In the genomic region with DNA sequence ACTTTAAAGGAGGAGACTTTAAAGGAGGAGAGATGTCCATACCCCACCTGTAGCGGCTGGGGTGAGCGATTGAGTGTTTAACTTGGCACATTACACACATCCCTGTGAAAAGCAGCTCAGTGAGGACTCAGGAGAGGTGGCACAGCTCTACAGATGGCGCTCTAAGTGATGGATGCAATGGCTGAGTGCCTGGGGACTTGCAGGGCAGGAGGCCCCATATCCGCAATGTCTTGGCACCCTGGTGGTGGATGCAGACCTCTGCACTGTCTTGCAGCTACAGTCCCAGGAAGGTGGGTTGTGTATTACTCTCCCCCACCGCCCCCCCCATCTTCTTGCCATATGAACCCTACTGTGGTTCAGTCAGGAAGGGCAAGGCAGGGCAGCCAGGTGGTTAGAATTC, we compare ENCODE assay signal across 9 mouse cellular contexts. TPM values are rescaled to one million over a fixed set of nuclear protein-coding genes. Genes with fewer than 3 reads are reported as not detected.
A peak's percentile ranks its signal among the peaks of the same experiment; 100 is the strongest.
DNase-seq lines count a peak whose midpoint lies in the region; ATAC-seq and TF ChIP-seq lines count a peak whose summit lies in the region.
"Had no signal": no experiment of that assay in that cellular context is flagged by ENCODE, and none has a peak within 500 bp of the region (broad histone marks: within the 10 kb centered on the region; RNA-seq: fewer than 3 reads in every experiment).

No protein-coding gene starts in this region.

- no peak overlapping the region for H3K27ac ChIP-seq in midbrain, postnatal 0 days (ENCODE audit: low read depth, low read length)
- H3K27ac ChIP-seq in midbrain, embryonic 15.5 days, result no peak overlapping the region

- TF ChIP-seq CTCF in midbrain, postnatal 0 days (IDR thresholded peaks at IDR 0.05), result peak; percentile 47; the same call in 1 of the 2 replicates
- peak; percentile 28; the same call in 1 of the 2 replicates for TF ChIP-seq CTCF in brain, embryonic 14.5 days (IDR thresholded peaks at IDR 0.05; ENCODE audit: borderline replicate concordance, extremely low read depth, insufficient read depth, insufficient read length)

- 44% methylated on average over 5 of the region's 5 CpGs for WGBS in midbrain, postnatal 0 days
- 38% methylated on average over 5 of the region's 5 CpGs for WGBS in midbrain, embryonic 15.5 days

- no peak overlapping the region for H3K9ac ChIP-seq in midbrain, postnatal 0 days (replicated peaks; ENCODE audit: low read length, poor library complexity, severe bottlenecking)
- no peak overlapping the region for H3K9ac ChIP-seq in midbrain, embryonic 15.5 days

- H3K4me1 ChIP-seq in midbrain, postnatal 0 days (ENCODE audit: insufficient read depth, low read length), result peaks cover 3% of the 10 kb centered on the region
- H3K4me1 ChIP-seq in midbrain, embryonic 15.5 days, result peaks cover 6% of the 10 kb centered on the region

- H3K4me2 ChIP-seq in midbrain, postnatal 0 days (ENCODE audit: low read depth, low read length, poor library complexity, severe bottlenecking), result no peak overlapping the region
- H3K4me2 ChIP-seq in midbrain, embryonic 15.5 days, result no peak overlapping the region

- no peaks in the 10 kb centered on the region for H3K27me3 ChIP-seq in midbrain, postnatal 0 days (ENCODE audit: insufficient read depth, low read length)
- H3K27me3 ChIP-seq in midbrain, embryonic 15.5 days (replicated peaks), result no peaks in the 10 kb centered on the region

- no peak for TF ChIP-seq POLR2A in brain, embryonic 14.5 days (IDR thresholded peaks at IDR 0.05; ENCODE audit: borderline replicate concordance, extremely low read depth, insufficient read depth, insufficient read length, poor library complexity, severe bottlenecking)

- peaks cover 33% of the 10 kb centered on the region for H3K36me3 ChIP-seq in midbrain, postnatal 0 days (ENCODE audit: insufficient read depth, low read length)
- H3K36me3 ChIP-seq in midbrain, embryonic 15.5 days (replicated peaks), result peaks cover 24% of the 10 kb centered on the region

- no peak for ATAC-seq in midbrain, postnatal 0 days (ENCODE audit: low FRiP score)
- ATAC-seq in midbrain, embryonic 15.5 days (replicated peaks), result no peak

- H3K9me3 ChIP-seq in midbrain, postnatal 0 days (ENCODE audit: low read length), result no peaks in the 10 kb centered on the region
- H3K9me3 ChIP-seq in midbrain, embryonic 15.5 days, result no peaks in the 10 kb centered on the region

- DNase-seq in midbrain, postnatal 0 days (ENCODE audit: low spot score), result peak; percentile 16
- peak; percentile 34 for DNase-seq in brain, embryonic 14.5 days (ENCODE audit: low read depth)
- DNase-seq in lung, adult 18-20 months, result peak; percentile 39 to 54
- DNase-seq in thymus, postnatal 36 days, result peak; percentile 44 to 67
- DNase-seq in spleen, postnatal 36 days (ENCODE audit: low spot score in 2 of 2), result no peak
- no peak for DNase-seq in urinary bladder, postnatal 36 days (ENCODE audit: low spot score in 2 of 2)

- H3K4me3 ChIP-seq in midbrain, postnatal 0 days (ENCODE audit: low read depth, low read length), result no peak overlapping the region
- no peak overlapping the region for H3K4me3 ChIP-seq in midbrain, embryonic 15.5 days

RNA-seq across cellular contexts. Expression of gene C8g, which starts 5.4 kb away (rescaled TPM):
- total RNA-seq in midbrain, postnatal 0 days (2014; rRNA removed), result 2.7 and 4.4 TPM in 2 replicates
- 6.8 TPM in 2 replicates for polyA plus RNA-seq in midbrain, postnatal 0 days (2015; fragmentation: Nextera tagmentation; extraction: Ambion mirVana)
- 6.4 and 7.4 TPM in 2 replicates for polyA plus RNA-seq in midbrain, embryonic 15.5 days (2015; fragmentation: Nextera tagmentation; extraction: Ambion mirVana)
- 1.9 and 3.6 TPM in 2 replicates for polyA plus RNA-seq in brain, embryonic 14.5 days (2012; rRNA removed)
- total RNA-seq: neutrophil, adult 5-6 weeks had no signal

RNA-seq across cellular contexts. Expression of gene Fbxw5, which starts 6.4 kb away (rescaled TPM):
- total RNA-seq in midbrain, postnatal 0 days (2014; rRNA removed), result 131 and 148 TPM in 2 replicates
- 106 and 113 TPM in 2 replicates for polyA plus RNA-seq in midbrain, postnatal 0 days (2015; fragmentation: Nextera tagmentation; extraction: Ambion mirVana)
- 147 and 151 TPM in 2 replicates for polyA plus RNA-seq in midbrain, embryonic 15.5 days (2015; fragmentation: Nextera tagmentation; extraction: Ambion mirVana)
- 27.8 and 61.1 TPM in 2 replicates for polyA plus RNA-seq in brain, embryonic 14.5 days (2012; rRNA removed)

RNA-seq across cellular contexts. Expression of gene Lcn12, which starts 13.3 kb away (rescaled TPM):
- not detected in 2 replicates for total RNA-seq in midbrain, postnatal 0 days (2014; rRNA removed)
- not detected in 2 replicates for polyA plus RNA-seq in midbrain, postnatal 0 days (2015; fragmentation: Nextera tagmentation; extraction: Ambion mirVana)
- not detected in 2 replicates for polyA plus RNA-seq in midbrain, embryonic 15.5 days (2015; fragmentation: Nextera tagmentation; extraction: Ambion mirVana)
- polyA plus RNA-seq in brain, embryonic 14.5 days (2012; rRNA removed), result not detected in 2 replicates
- total RNA-seq: neutrophil, adult 5-6 weeks had no signal
- polyA plus RNA-seq: large intestine, adult 2 months had no signal

RNA-seq across cellular contexts. Expression of gene Ptgds, which starts 37.1 kb away (rescaled TPM):
- 2,128 and 2,726 TPM in 2 replicates for total RNA-seq in midbrain, postnatal 0 days (2014; rRNA removed)
- polyA plus RNA-seq in midbrain, postnatal 0 days (2015; fragmentation: Nextera tagmentation; extraction: Ambion mirVana), result 2,827 and 3,075 TPM in 2 replicates
- 822 and 843 TPM in 2 replicates for polyA plus RNA-seq in midbrain, embryonic 15.5 days (2015; fragmentation: Nextera tagmentation; extraction: Ambion mirVana)
- 60.4 and 73.5 TPM in 2 replicates for polyA plus RNA-seq in brain, embryonic 14.5 days (2012; rRNA removed)
- total RNA-seq: neutrophil, adult 5-6 weeks had no signal

RNA-seq across cellular contexts. Expression of gene Traf2, which starts 39.8 kb away (rescaled TPM):
- total RNA-seq in midbrain, postnatal 0 days (2014; rRNA removed), result 5.5 and 7.6 TPM in 2 replicates
- 7.0 and 9.3 TPM in 2 replicates for polyA plus RNA-seq in midbrain, postnatal 0 days (2015; fragmentation: Nextera tagmentation; extraction: Ambion mirVana)
- 18.9 and 21.2 TPM in 2 replicates for polyA plus RNA-seq in midbrain, embryonic 15.5 days (2015; fragmentation: Nextera tagmentation; extraction: Ambion mirVana)
- 12.6 and 13.8 TPM in 2 replicates for polyA plus RNA-seq in brain, embryonic 14.5 days (2012; rRNA removed)

Comparison
In these comparisons a context has a peak if more than half of its experiments do, and no peak if none do; other contexts are left out.
1. DNase-seq: peak in midbrain, postnatal 0 days (single experiment), brain, embryonic 14.5 days (single experiment), lung, adult 18-20 months (2 of 2) and thymus, postnatal 36 days (2 of 2); none in spleen, postnatal 36 days (0 of 2) and urinary bladder, postnatal 36 days (0 of 2).